Mouse (Mus musculus) frontal cortex, postnatal 25 days (tissue): ENCODE measurements around the gene Ppp1r1b.
A peak's percentile ranks its signal among the peaks of the same experiment; 100 is the strongest.

Source experiments
- DNase-seq, 2 experiments: peaks; one replicate each; pipeline ENCODE4 v3.0.0; 2022; ENCODE audit warnings: low spot score in 2 of 2

The Ppp1r1b gene

DNA sequence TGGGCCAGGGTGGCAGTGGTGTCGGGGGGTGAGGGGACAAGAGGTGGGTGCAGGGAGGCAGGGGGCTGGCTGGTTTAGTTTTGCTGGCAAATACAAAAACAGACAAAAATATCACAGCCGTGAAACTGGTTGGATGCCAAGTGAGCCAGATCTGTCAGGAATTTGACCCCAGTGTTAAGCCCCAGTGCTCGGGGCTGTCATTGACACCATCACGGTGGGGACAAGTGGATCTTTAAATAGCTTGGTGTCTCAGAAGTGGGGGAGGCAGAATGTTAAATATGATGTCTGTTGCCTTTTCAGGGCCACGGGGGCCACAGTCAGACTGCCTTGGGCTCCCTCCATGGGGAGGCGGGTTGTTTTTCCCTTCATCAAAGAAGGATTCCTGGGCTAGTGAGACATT lies 46.1 kb downstream of the Ppp1r1b start:
- no peak for DNase-seq

DNA sequence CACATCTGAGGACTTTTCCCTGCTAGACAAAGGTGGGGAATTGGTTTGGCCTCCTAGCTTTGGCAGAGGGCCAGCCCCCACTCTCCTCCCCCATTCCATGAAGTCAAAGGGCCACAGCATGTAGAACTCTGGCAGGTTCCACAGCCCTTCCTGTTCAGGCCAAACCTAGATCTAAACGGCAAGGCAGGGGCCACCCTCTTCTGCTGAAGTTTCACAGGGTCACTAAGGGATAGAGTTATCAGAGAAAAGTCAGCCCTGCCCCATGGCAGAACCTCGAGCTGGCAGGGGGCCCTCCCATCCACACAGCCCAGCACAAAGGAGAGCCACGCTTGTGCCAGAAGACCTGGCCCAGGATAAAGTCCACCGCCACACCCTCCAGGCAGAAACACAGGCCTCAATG lies 46.8 kb downstream of the Ppp1r1b start:
- DNase-seq, result no peak

DNA sequence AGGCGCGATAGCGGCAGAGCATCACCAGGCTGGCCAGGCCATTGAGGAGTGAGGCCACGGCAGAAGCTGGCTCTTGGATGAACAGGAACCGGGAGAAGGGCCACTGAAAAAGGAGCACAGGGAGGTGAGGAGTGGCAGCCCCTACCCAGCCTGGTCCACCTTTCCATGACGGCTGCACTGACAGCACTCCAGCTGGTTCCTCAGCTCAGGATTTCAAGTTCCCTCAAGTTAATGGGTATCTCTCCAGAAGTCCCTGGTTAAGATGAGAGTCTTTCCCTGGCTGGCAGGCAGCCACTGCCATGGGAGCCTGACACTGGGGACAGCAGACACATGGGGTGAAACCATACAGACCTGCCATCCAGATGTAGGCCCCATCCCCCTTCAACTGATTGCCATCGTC lies 49.7 kb downstream of the Ppp1r1b start:
- DNase-seq, result no peak

DNA sequence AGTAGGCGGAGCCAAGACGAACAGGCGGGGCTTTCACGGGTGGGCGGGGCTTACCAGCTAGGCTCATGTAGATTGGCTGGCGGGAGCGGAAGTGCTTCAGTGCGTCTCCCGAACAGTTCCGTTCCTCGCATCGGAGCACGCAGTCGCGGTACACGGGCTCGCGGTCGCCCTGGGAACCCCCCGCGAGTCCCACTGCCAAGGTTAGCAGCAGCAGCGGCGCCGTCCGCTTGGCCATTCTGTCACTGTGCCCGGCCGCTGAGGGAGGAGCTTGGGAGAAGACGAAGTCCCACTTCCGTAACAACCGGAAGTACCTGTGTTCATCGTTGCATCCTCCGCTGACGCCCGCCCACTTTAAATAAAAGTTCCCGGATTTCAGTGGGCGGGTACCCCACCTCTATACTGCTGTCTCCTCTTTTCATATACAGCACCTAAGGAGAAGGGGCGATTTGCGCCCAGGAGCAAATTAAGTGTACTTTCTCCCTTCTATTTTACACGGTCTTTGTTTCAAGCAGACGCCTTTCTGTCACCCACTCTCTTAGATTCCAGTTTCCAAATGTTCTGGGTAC lies 52.0 kb downstream of the Ppp1r1b start, which contains the start of gene Pgap3:
Pgap3 (minus strand) TSS at position 330 of the 566 bp plus-strand sequence.
- DNase-seq, result peak; percentile 74 to 81

DNA sequence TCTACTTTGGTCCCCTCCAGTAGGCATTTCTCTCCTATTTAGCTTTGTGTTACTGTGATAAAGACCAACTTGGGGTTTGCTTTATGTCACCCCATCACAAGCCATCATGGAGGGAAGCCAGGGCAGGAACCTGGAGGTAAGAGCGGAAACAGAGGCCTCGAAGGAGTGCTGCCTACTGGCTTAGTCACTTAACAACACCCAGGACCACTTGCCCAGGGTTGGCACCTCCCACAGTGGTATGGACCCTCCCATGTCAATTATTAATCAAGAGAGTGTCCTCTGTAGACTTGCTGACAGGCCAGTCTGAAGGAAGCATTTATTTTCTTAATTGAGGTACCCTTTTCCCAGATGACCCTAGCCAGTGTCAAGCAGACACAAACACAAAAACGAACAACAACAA lies 52.6 kb downstream of the Ppp1r1b start:
- no peak for DNase-seq

DNA sequence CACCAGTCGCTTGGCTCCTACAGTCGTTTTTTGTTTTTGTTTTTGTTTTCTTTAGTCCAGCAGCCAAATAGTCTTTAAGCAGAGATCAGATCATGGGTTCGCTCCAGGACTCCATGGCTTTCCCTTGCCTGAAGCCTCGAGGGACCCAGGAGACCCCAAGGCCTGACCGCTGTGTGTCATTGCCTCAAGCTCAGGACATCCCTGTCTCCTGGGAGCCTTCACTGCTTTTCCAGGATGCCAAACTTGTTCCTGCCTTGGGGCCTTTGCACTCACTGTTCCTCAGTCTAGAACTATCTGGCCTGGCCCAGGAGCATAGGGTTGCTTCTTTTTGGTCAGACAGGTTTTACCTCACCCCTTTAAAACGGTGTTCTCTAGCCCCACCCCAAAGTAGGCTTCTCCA lies 58.4 kb downstream of the Ppp1r1b start:
- no peak for DNase-seq
